Mouse (Mus musculus) gastrocnemius, postnatal 36 days (tissue): Measurements from ENCODE around the gene Mkrn1. TPM values are rescaled to one million over a fixed set of nuclear protein-coding genes. Genes with fewer than 3 reads are reported as not detected.
"Not testable (repeated sequence)": the region's sequence is repeated elsewhere in the genome, so short reads cannot be mapped to it uniquely, and the experiment has no call there.

Experiments used
- DNase-seq, 2 experiments: peaks; one replicate each; pipeline ENCODE4 v3.0.0; 2022
- intact Hi-C: fragments of 180-260 bp; cut with DNase I; formaldehyde crosslinking; loops from one replicate; pipeline ENCODE4 v1.15.1; 2025
- long read RNA-seq, 2 experiments: library from polyadenylated mRNA; stranded (forward); transcript quantifications; one replicate each; pipeline ENCODE4 v2.0.0; 2021
- total RNA-seq, 2 experiments: library from RNA; stranded (reverse); gene quantifications; 2 replicates each; pipeline ENCODE4 v1.2.3; 2021

Mkrn1 gene
- 10 to 100 TPM; 15.6 to 18.4 TPM for total RNA-seq
- long read RNA-seq, experiment 1, transcript Mkrn1-201 (8 exons, 3,046 nt) = minor isoform, 8 of 35 reads
- long read RNA-seq, experiment 1, transcript Mkrn1-203 (3 exons, 751 nt) = major isoform, 18 of 35 reads
- long read RNA-seq, experiment 1, partial matches to known transcripts = 3 of 35 reads
- long read RNA-seq, experiment 1, other reads (novel, unspliced or antisense) = 2 of 35 reads
- long read RNA-seq, experiment 2, transcript Mkrn1-201 (8 exons, 3,046 nt) = major isoform, 13 of 33 reads
- long read RNA-seq, experiment 2, transcript Mkrn1-203 (3 exons, 751 nt) = minor isoform, 10 of 33 reads
- long read RNA-seq, experiment 2, partial matches to known transcripts = 1 of 33 reads
- long read RNA-seq, experiment 2, other reads (novel, unspliced or antisense) = 6 of 33 reads

- peak; percentile 40 to 64 for DNase-seq
- intact Hi-C loops = no loop called here
These were observed at the start of gene Mkrn1 for GRCm38 (mm10) chr6:39419851-39420721. Gene Mkrn1 (minus strand): TSS chr6:39420462.

GRCm38 (mm10) chr6:39469427-39469826, 49.2 kb upstream of the Mkrn1 start:
- intact Hi-C loops = no loop called here
- no peak for DNase-seq

- peak; percentile 66 to 73 for DNase-seq
- intact Hi-C loops = loop anchor here (1.0 kb wide), 1 partner anchor 99 kb away; no protein-coding TSS in a partner anchor
These were observed 42.6 kb upstream of the Mkrn1 start for GRCm38 (mm10) chr6:39462621-39463538.

- intact Hi-C loops = no loop called here
- DNase-seq = no peak
These were observed 39.8 kb upstream of the Mkrn1 start for GRCm38 (mm10) chr6:39460040-39460439.

GRCm38 (mm10) chr6:39455339-39456160, 35.3 kb upstream of the Mkrn1 start:
- DNase-seq = no peak
- intact Hi-C loops = no loop called here

GRCm38 (mm10) chr6:39454616-39455015, 34.4 kb upstream of the Mkrn1 start:
- no peak for DNase-seq
- intact Hi-C loops = no loop called here

- intact Hi-C loops = no loop called here
- no peak for DNase-seq
These were observed 33.3 kb upstream of the Mkrn1 start for GRCm38 (mm10) chr6:39453564-39453963.

- no peak for DNase-seq
These were observed 30.8 kb upstream of the Mkrn1 start for GRCm38 (mm10) chr6:39451033-39451432.

GRCm38 (mm10) chr6:39450580-39450979, 30.3 kb upstream of the Mkrn1 start:
- intact Hi-C loops = no loop called here
- no peak for DNase-seq

More at GRCm38 (mm10) chr6:39451033-39451432, 30.8 kb upstream of the Mkrn1 start:
- intact Hi-C loops = no loop called here

- no peak for DNase-seq
- intact Hi-C loops = no loop called here
These were observed 27.3 kb upstream of the Mkrn1 start for GRCm38 (mm10) chr6:39447429-39448185.

- intact Hi-C loops = no loop called here
- no peak for DNase-seq
These were observed 25.7 kb upstream of the Mkrn1 start for GRCm38 (mm10) chr6:39445801-39446572.

- DNase-seq = no peak
- intact Hi-C loops = no loop called here
These were observed 22.6 kb upstream of the Mkrn1 start for GRCm38 (mm10) chr6:39442786-39443287.

GRCm38 (mm10) chr6:39440207-39440606, 19.9 kb upstream of the Mkrn1 start:
- DNase-seq = no peak
- intact Hi-C loops = no loop called here

- intact Hi-C loops, DNase-seq: not testable (repeated sequence)
These were observed 17.3 kb upstream of the Mkrn1 start for GRCm38 (mm10) chr6:39437519-39437918.

GRCm38 (mm10) chr6:39435875-39436274, 15.6 kb upstream of the Mkrn1 start:
- intact Hi-C loops = no loop called here
- no peak for DNase-seq

- DNase-seq = no peak
- intact Hi-C loops = no loop called here
These were observed 14.7 kb upstream of the Mkrn1 start for GRCm38 (mm10) chr6:39434886-39435492.
